Mouse (Mus musculus): ENCODE data around the gene Ros1.
A peak's percentile ranks its signal among the peaks of the same experiment; 100 is the strongest.

Ros1 gene

DNA sequence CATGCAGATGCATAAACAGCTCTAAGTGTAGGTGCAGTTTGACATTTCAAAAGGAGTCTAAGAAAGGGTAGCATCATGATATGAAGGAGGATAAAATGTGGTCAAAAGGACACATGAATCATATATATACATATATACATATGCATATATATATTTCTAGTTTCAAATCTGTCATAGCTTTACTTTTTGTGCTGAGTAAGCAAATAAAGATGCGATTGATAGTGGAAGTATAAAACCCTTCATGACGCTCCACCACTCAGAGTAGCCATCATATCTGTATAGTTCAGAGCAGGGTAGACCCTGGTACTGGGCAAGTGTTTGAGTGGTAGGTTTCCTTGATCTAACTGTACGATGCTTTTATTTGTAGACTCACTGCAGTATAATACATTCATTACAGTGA lies 35.3 kb downstream of the Ros1 start:
- no peak for DNase-seq (ENCODE audit: extremely low spot score)

DNA sequence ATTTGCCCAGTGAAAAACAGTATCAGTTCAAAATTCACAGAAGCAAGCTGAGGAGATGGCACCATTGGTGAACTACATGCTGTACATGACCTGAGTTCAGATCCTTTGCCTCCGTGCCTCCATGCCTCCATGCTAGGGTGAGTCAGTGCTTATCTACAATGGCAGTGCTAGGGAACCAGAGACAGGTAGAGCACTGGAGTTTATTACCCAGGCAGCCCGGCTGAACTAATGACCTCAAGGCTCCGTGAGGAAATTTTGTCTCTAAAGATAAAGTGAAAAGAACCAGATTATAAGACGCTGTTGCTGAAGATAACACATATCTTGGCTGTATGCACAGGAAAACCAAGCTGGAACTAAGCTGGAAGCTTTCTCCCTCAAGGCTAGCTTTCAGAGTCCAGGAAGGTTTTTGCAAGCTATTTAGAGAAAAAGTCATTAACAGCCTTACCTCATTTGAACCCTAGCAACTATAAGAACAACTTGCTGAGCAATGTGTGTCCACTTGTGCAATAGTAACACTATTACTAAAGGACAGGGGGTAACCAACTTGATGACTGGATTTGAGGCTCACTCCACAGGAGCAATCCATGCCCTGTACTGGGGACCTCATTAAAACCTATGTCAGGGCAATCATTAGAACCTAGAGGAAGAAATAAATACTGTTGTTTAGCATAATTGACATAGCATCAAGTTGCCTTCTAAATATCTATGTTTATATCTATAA lies 61.5 kb downstream of the Ros1 start:
- DNase-seq (ENCODE audit: extremely low spot score), result no peak

DNA sequence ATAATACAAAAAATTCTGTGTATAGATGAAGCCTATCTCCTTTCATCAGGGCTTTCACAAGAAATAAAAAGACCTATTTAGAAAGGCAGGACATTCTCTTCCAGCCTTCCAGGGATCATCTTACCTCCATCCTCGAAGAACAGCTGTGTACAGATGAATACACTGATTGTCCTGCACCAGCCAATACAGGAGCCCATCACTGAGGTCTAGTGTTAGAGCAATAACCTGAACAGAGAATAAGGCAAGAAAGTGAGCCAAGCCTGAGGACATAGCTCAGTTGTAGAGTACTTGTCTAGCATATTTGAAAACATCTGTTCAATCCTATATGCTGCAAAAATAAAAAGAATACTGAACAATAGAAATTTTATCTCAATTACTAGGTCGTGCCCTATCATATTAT lies 64.3 kb downstream of the Ros1 start:
- no peak for DNase-seq (ENCODE audit: extremely low spot score)

DNA sequence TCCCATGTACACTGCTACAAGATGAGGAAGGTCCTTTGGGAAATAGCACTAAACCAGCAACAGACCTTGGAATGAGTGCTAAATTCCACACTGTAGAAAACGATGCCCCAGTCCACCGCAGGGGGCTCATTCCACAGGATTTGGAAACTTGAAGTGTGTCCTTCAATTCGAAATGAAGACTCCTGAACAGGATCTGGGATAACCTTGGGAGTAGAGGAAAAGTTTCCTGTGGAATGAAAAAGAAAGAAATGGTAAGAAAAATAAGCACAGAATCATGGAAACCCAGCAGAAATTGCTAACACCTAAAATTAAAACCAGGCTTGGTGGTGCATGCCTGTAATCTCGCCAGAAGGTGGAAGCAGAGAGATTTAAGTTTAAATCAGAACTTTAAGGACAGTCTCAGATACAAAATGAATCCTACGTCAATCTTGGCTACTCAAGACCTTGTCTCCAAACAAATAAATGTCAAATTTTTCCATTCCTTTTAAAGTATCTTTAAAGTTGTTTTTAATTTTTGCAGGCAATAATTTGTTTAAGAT lies 66.1 kb downstream of the Ros1 start:
- DNase-seq (ENCODE audit: extremely low spot score), result peak; percentile 4

DNA sequence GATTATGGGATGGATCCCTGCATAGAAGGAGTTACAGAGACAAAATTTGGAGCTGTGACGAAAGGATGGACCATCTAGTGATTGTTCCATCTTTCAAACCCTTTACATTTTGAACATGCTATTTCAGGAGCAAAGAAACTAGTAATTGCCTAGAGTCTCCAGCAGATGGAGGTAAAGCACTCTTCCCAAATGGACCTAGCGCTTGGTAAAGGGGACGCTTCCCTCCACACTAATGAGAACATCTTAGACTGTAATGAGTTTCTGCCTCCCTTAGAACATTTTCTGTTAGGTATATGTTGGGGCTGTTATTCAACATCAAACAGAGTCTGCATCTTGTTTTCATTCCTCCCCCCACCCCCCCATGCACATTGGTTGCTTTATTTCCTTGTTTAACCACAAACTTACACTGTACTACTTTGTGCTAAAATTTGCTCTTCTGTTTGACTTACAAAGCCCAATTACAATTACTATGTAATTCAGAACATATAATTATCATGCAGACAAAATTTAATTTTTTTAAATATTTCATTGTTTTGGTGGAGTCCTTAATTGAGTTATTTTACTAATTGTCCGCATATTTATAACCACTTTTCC lies 88.8 kb downstream of the Ros1 start:
- DNase-seq (ENCODE audit: extremely low spot score), result peak; percentile 24

DNA sequence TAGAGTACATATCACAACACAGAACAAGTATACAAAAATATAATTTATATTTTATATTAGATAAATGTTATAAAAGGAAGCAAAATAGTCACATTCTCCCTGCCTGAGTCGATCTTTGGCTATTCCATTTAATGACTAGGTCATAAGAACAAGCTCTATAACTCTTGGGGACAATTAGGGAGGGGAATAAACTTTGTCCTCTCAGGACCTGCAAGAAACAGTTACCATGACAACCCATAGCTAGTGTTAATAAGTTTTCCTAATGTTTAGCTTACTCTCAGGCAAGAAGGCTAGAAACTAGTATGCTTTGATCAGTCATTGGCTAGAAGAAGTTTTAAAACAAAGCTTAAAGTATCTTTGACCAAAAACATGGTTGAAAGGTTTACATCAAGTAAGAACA lies 93.8 kb downstream of the Ros1 start:
- DNase-seq (ENCODE audit: extremely low spot score), result no peak

DNA sequence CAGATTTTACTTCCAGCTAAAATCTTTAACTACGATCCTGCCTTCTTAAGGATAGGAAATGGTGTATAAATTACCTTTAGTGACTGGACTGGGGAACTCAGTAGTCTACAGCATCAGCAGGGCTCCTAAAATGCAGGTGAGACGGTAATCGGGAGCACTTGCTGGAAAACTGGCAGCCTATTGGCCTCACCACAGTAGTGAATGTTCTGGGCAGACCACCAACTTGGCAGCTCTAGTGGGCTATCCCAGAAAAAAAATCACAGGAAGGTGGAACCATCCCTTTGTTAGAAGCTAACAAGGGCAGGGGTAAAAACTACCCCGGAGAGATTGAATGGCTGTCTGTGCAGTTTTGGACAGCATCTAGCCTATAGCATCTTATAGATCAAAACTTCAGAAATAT lies 102.9 kb downstream of the Ros1 start:
- no peak for DNase-seq (ENCODE audit: extremely low spot score)

DNA sequence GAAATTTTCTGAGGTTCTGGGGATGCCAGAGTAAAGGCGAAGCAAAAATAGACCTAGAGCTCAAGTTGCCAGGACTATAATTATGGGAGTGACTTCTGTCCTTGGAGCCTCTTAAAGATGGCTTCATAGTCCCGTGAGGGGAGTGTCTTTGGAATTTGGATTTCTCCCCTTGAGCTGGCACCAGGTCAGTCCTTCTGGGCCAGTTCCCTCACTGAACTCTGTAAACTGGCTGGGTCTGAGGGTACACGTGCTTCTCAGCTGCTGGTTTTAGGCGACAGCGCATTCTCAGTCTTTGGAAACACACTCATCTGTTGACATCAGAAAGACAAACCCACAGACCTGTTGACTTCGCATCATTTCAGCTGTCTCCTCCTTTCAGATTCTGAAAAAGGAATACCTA lies 108.4 kb downstream of the Ros1 start:
- no peak for DNase-seq (ENCODE audit: extremely low spot score)

DNA sequence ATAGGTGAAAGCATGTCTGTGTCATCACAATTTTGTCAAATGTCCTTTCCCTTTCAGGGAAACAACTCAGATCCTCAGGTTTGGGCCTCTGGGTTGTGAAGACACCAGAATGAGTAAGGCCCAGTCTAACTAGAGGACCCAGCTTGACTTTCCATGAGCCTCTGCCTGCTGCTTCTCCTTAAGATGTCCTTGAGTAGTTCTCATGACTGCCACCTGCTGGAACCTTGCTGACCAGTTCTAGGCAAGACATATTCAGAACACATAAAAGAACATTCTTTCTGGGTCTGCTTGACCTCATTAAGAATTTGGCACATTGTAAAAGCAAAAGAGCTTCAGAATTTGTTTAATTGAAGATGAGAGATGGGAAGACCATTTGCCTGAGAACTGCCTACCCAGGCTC lies 122.6 kb downstream of the Ros1 start:
- DNase-seq (ENCODE audit: extremely low spot score), result peak; percentile 33

DNA sequence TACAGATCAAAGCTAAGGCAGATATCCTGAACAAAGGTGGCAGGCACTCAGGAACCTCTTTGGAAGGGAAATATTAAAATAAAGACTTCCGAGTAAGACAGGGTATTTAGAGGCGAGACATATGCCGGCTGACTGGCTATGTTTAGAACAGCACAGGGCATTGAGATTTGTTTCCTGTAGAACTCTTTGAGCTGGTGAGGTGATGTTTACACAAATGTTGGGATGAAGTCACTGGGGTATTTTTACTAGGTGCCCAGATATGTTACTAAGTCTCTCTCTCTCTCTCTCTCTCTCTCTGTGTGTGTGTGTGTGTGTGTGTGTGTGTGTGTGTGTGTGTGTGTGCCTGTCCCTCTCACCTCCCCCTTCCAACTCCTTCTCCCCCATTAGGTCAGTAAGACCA lies 146.8 kb downstream of the Ros1 start:
- DNase-seq (ENCODE audit: extremely low spot score), result no peak

DNA sequence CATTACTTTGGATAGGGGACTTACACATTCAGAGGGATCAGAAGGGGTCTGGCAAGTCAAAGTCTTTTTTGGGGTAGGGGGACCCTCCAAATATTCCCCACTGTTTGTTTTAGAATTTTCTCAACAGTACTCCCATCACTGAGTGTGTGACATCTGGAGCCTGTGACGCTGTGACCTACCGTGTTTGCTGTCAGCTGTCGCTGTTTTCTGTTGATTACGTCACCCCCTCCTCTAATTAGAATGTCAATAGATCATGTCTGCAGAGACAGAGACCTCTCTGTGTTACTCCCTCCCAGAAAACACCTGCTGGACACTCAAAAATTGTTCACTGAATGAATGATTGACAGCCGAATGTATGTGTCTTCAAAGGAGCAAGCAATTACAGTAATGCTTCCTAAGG lies 152.0 kb downstream of the Ros1 start:
- no peak for DNase-seq (ENCODE audit: extremely low spot score)

DNA sequence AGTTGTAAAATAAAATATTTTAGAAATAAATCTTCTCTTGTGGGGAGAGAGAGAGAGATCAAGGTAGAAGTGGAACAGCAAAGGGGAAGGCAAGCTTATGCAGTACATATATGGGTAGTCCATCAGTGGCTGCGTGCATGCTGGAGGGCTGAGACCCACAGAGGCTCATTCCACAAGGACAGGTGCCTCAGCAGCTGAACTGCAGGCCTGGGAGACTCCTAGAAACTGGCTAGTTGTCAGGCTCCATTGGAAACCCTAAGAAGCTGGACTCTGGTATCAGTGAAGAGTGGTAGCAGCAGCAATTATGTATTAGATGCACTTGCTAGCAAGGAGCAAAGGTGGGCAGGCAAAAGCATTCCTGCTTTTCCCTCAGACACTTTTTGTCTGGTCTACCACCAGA lies 155.7 kb downstream of the Ros1 start:
- DNase-seq (ENCODE audit: extremely low spot score), result no peak

DNA sequence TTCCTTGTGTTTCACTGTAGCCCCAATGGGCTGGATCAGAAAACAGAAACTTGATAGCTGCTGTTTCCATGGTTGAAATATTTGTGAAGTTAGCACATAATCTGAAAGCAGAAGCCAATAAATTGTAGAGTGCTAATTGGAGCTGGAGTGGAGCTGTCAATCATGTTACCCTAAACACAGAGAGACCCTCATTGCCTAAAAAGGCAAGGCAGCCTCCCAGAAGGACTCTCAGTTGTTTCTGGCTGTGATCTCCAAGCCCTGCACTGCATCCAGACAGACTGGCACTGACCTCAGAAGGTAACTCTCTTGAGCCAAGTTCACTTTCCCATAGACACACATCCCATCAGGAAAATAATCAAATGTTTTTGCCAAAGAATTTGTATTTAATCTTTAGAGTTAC lies 161.3 kb downstream of the Ros1 start:
- no peak for DNase-seq (ENCODE audit: extremely low spot score)

DNA sequence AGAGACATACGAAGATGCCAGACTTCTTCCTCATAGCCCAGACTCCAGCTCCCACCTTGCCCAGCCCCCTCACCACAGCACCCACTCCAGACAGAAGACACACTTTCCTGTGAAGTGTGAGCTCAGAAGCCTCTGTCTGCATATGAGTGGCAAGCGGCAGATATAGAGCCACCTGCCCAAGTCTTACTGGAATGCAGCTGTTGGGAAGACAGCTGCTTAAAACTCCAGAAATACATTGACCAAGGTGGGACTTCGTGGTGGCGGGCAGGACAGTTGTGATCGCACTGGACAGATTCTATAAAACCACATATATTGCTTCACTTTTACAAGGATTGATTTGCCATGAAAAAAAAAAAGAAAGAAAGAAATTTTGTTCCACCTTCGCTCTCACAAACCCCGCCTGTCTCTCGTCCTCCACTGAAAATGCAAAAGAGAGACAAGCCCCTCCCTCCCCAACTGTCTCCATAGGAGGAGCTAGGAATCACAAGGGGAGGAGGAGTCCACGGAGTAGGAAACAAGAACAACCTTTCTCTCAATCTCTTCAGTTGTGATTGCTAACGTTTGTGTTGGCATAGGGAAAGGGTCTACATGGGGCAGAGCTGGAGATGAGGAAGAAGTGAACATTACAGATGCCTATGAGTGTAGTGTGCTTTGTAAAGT lies 165.5 kb downstream of the Ros1 start:
- DNase-seq (ENCODE audit: extremely low spot score), result peak; percentile 23

DNA sequence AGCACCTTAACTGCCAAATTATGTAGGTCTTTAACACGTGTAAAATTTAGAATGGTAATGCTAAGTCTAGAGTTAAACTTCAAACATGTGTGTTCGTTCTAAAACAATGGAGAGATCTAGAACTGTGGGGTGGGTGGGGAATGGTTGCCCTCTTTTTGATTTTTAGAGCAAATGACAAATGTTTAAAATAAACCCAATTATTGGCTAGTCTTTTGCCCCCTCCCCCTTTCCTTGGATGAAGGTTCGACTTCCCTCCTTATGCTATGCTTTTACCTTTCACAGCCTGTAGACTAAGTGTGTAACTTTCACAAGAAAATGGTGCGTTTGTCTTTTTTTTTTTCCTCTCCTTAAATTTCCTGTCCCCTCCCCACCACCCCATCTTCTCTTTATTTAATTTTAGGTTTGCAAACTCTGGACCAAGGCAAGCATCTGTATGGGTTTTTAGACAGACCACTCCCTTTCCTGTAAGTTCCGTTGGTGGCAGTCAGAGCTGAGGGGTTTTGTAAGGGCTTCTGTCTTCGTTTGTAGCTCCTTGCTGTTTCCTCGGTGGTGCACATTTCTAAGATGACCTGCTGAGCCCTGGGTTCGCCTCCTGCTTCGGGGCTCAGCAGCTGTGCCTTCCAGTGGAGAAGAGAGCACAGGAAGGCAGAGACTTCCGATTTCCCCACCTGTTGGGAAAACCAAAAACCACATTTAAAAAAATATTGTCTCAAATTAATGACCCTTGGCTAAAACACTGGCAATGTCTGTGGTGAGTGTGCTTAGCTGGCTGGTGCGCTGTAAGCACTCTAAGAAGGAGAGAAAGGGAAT lies 166.3 kb downstream of the Ros1 start:
- DNase-seq (ENCODE audit: extremely low spot score), result peak; percentile 11

DNA sequence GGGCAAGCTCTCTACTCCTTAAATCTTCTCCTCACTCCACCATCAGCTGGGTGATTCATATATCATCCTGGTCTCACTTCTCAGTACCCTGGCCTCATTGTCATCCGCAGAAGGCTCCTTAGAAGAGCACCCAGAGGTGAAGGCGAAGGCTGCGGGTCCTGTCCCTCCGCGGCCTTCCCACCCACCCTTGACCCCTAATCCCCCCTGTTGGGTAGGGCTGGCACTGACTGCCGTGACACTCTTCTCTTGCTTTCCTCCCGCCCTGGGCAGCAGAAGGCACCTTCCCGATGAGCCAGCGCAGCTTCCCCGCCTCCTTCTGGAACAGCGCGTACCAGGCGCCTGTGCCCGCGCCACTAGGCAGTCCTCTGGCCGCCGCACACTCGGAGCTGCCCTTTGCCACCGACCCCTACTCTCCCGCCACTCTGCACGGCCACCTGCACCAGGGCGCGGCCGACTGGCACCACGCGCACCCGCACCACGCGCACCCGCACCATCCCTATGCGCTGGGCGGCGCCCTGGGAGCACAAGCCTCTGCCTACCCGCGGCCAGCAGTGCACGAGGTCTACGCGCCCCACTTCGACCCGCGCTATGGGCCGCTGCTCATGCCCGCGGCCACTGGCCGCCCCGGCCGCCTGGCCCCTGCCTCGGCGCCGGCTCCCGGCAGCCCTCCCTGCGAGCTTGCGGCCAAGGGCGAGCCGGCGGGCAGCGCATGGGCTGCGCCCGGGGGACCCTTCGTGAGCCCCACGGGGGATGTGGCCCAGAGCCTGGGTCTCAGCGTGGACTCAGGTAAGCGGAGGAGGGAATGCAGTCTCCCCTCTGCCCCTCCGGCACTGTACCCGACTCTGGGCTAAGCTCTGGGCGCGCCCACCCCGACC lies 167.6 kb downstream of the Ros1 start:
- peak; percentile 50 for DNase-seq (ENCODE audit: extremely low spot score)

DNA sequence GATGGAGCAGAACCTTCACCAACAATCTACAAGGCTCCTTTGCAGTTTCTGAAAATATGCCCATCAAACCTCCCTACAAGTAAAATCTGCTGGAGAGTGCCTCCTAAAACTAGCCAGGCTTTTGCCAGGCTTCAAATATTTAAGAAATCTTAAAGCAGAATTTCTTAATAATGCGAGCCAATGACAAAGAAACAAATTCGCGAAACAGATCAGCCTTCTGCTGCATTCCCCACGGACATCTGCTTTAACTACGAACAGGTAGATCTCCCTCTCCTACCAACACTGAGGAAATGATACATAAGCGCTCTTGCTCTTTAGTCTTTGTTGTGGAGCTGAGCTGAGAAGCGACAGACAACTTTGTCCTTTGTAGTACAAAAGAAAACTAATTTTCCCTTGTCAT lies 169.2 kb downstream of the Ros1 start:
- peak; percentile 25 for DNase-seq (ENCODE audit: extremely low spot score)

DNA sequence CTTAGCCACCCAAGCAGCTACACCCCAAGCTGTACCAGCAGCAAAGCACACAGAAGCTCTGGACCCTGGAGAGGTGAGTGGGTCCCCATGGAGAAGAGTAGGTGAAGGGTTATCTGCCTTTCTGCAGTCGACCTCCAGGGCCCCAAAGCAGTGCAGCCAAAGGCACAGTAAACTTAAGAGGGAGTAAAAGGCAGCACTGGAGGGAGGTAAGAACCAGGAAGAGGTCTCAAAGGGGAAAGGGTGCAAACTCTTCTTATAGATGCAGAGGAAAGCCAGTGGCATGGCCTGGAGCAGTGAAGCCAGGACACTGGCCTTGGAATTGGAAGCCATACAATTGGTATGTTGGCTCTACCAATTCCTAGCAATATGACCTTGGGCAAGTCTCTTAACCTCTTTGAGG lies 169.8 kb downstream of the Ros1 start:
- DNase-seq (ENCODE audit: extremely low spot score), result no peak

DNA sequence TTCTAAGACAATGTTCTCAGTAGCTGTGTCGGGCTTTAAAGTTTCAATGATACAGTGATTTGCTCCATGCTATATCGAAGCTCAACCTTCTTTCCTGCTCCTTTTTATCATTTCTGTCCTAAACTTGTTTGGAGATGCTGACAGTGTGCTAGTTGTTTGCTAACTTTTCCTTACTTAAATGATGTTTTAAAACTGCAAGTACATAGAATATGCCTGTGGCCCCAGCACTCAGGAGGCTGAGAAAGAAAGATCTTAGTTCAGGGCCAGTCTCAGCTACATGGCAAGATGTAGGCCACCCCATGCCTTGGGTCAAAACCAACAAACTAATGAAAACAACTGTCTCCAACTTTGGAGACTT lies 171.0 kb downstream of the Ros1 start:
- DNase-seq (ENCODE audit: extremely low spot score), result peak; percentile 38

DNA sequence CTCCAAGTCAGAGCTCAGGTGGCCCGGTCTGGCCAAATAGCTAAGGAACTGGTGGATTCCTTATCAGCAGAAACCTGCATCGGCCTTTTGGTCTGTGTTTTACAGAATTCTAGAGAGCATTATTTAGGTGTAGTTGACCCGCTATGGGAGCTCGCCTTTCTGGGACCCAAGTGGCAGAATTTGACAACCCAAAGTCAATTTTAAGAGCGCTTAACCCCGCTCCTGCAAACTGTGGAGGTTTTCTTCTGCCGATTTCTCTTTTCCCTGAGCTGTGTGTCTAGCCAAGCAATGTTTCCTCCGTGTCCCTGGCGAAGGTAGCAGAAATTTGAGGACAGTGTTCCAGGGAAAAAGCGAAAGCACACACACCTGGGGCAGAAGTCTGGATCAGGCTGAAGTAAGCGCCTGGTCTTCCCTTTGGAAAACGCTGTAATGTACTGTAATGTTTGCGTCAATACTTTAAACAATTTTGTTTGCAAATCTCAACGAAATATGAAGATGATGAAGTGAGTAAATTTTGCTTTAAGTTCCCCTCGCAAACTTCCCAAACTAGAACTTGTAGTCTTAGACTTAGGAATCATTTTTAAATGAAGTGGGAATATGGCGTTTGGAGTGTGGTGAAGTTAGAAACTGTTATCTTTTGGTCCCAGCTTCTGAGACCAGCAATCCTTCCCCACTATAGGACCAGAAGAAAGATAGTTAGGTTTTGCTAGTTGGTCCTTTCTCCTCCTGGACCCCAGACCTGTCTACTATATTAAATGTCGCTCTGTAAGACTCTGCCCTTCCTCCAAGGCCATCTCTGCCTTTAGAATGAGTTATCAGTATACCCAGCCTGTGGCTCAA lies 171.6 kb downstream of the Ros1 start:
- peak; percentile 38 for DNase-seq (ENCODE audit: extremely low spot score)

All from embryo, embryonic 9.5 days (tissue).